Mouse (Mus musculus) 3134 (cell line): ENCODE results near the gene Atp8a1.

Source experiments
- DNase-seq: peaks from one replicate; pipeline ENCODE4 v3.0.0-alpha.2; 2011; ENCODE audit warnings: low spot score; ENCODE audit not compliant: insufficient read length; ENCODE audit errors: extremely low read depth

Atp8a1 gene

GRCm38 (mm10) chr5:67575705-67576104, 271.5 kb downstream of the Atp8a1 start:
- no peak for DNase-seq

GRCm38 (mm10) chr5:67574039-67574438, 273.2 kb downstream of the Atp8a1 start:
- DNase-seq = no peak

GRCm38 (mm10) chr5:67572552-67573155, 274.6 kb downstream of the Atp8a1 start:
- DNase-seq = no peak
